Mouse (Mus musculus): ENCODE measurements around the gene Rnf31. TPM values are rescaled to one million over a fixed set of nuclear protein-coding genes. Genes with fewer than 3 reads are reported as not detected.
A peak's percentile ranks its signal among the peaks of the same experiment; 100 is the strongest.

The Rnf31 gene
- polyA plus RNA-seq, 1 experiment, result 29.9 TPM

DNA sequence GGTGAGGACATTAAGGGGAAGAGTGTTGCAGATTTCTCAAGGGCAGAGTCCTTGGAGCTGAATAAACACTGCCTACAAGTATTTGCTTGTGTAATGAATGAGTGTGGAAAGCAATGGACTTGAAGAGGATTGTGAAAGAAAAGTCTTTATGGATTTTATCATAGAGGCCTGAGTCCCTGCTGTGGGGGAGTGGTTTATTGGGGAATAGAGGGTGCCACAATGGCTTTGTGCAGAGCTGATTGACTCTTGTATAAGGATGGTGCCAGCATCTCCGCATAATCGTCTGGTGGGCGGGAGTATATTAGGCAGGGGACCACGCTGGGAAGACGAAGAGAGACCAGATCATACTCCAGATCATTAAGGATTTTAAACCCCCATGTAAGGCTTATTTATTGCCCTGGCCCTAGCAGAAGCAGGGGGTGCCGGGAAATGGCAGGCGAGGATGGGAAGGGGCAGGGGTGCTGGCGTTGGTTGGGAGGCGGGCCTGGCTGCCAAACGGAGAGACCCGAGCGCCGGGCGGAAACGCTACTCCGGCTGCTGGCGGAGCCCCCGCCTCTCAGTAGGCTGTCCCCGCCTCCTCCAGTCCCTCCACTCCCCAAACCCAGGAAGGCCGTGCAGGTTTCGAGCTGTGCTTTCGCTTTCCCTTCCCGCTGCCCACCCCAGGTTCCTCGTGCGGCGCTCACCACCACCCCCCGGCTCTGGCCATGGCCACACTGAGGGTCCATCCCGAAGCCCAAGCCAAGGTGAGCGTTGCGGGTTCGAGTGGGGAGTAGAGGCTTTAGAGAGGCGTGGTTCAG is 13.4 kb upstream of the Rnf31 start, which contains the start of gene Psme1:
TSS of gene Psme1 (plus strand) at position 253 of the 797 bp plus-strand sequence.
- peak; percentile 75 for DNase-seq (ENCODE audit: low read depth)

DNA sequence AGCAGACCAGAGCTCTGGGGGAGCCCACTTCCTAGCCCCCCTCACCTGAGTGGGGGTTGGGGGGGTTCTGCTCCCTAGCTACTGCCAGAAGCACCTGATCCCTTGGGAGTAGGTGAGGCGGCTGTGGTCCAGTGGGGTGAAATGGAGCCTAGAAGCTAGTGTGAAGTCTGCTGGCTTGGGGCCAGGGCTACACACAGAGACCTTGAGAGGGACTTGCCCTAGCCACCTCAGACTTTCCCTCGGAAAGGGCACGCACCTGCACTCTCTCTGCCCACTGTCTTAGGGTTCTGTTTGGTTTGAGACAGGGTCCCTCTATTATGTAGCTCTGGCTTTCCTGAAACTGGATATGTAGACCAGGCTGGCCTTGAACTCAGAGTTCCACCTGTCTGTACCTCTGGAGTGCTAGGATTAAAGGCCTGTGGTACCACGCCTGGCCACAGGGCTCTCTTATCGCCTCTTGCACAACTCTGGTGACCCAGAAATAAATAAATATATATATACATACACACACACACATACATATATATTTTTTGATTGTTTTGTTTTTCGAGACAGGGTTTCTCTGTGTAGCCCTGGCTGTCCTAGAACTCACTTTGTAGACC is 12.7 kb upstream of the Rnf31 start:
- no peak for DNase-seq (ENCODE audit: low read depth)

DNA sequence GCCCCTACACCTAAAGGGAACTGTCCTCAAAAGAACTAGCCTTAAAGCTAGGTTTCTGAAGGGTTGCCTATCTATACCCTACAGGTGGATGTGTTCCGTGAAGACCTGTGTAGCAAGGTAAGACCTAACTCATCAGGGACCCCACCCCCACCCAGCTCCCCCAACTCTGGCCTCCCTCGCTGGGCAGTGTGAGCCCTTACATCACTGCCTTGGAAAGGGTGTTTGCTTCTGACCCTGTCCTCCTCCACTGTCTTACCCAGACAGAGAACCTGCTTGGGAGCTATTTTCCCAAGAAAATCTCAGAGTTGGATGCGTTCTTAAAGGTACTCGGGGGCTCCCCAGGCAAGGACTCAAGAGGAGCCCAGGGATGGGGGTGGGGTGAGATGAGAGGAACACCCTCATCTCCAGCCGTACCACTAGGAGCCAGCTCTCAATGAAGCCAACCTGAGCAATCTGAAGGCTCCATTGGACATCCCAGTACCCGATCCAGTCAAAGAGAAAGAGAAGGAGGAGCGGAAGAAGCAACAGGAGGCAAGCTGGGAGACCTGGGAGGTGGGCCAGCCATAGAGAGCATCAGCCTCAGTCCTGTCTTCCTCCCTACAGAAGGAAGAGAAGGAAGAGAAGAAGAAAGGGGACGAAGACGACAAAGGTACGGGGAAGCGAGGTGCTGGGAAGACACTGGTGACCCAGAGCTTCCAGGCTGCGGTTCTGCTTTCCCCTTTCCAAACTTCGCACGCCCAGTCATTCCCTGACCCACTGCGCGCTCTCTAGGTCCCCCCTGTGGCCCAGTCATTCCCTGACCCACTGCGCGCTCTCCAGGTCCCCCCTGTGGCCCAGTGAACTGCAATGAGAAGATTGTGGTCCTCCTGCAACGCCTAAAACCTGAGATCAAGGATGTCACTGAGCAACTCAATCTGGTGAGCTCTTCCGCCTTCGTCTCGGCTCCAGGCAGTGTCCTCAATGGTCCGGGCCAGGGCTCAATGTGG is 11.7 kb upstream of the Rnf31 start:
- DNase-seq (ENCODE audit: low read depth), result no peak

DNA sequence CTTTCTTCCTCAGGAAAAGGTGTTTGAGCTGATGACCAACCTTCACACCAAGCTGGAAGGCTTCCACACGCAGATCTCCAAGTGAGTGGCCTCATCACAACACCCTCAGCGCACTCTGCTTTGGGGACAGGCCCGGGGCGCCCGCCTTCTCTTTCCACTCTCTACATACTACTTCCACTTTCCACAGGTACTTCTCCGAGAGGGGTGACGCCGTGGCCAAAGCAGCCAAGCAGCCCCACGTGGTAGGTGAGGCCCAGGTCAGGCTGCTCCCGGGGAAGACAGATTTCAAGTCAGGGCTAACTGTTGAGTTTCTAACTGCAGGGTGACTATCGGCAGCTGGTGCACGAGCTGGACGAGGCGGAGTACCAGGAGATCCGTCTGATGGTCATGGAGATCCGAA is 10.8 kb upstream of the Rnf31 start:
- DNase-seq (ENCODE audit: low read depth), result no peak

DNA sequence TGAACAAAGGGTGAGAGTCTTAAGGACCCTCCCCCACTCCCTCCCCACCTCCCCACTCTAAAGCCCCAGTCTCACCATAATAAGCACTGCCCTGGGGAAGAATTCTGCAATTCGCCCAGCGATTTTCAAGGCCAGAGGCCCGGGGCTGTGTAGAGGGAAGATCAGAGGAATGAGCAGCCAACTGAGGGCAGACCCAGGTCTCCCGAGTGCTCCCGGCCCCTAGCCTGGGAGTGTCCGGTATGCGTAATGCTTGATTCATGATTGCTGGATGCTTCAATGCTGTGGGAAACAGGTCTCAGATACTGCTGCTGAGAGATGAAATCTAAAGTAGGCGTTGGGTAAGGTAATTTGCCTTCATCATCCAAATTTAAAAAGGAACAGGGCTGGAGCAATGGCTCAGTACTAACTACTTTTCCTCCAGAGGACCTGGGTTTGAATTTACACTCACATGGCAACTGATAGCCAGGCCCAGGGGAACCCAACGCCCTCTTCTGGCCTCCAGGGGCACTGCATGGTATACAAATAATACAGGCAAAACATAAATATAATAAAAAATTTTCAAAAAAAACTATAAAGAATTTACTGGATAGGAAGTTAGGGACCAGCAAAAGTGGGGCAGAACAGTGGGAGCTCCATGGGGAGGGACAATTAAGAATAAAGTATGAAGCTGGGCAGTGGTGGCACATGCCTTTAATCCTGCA is 9.4 kb upstream of the Rnf31 start:
- DNase-seq (ENCODE audit: low read depth), result no peak

DNA sequence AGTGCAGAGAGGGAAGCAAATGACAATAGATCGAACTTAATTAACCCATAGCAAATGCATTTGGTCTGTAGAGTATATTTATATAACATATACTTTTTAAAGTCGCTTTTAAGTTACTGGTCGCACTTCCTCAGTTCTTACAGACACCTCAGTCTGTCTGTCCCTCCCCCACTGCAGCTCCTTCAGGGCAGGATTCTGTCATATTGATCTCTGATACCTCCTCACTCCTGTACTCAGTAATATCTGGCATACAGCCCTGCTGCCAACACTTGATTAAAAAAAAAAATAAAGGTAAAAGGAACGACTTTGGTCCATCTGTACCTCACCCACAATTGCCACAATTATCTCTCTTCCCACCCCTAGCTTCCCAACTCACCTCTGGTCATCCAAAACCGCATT is 7.2 kb upstream of the Rnf31 start:
- no peak for DNase-seq (ENCODE audit: low read depth)

DNA sequence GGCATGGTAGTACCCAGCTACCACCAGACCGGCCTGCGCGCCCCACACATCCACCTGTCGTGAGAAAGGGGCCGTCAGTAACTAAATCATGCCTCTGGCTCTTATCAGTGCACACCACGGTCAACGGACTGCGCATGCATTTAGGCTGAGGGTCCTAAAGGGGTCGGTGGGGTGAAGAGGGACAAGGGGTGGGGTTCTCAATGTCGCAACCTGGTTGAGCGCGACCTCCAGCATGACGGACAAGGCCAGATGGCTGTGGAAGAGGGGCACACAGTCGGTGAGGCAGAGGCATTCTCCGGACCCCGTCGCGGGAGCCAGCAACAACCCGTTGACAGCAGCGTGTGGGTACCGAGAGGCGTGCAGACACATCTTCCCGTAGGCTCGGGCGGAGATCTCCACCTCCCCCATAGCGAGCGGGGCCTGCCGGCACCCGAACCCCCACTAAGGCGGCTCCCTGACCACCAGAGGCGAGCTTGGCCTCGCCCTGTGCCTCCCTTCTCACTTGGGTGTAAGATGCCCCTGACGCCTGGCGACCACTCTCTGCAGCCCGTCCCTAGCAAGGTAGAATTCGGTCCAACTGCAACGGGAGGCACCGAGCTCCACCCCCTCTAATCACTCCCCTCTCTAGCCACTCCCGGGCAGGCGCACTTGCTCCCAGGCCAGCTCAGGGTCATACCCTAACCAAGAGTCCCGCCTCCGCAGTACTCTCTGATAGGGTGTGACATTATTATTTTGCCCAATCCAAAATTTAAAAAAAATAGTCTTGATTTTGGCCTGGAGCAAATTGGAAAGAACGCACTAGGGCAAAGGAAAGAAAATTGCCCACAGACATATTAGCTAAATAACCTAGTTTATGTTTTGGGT is 6.6 kb upstream of the Rnf31 start, which contains the start of gene Emc9:
TSS of gene Emc9 (minus strand) at position 601 of the 864 bp plus-strand sequence.
- no peak for DNase-seq (ENCODE audit: low read depth)

DNA sequence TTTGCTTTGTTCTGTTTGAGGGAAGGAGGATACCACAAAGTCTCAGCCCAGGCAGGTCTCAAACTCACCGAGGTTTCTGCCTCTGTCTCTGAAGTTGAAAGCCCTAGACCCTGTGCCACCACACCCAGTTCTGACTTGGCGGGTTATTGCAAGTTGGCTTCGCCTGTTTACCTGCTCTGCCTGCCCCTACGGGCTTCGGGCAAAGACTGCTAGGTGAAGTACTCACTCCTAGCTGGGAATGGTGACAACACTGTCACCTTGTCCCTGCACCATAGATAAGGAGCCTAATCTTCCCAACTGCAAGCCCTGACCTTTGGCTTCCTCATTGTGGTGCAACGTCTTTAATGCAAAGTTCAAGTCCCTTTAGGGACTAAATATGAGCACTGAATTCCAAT is 5.9 kb upstream of the Rnf31 start:
- no peak for DNase-seq (ENCODE audit: low read depth)

DNA sequence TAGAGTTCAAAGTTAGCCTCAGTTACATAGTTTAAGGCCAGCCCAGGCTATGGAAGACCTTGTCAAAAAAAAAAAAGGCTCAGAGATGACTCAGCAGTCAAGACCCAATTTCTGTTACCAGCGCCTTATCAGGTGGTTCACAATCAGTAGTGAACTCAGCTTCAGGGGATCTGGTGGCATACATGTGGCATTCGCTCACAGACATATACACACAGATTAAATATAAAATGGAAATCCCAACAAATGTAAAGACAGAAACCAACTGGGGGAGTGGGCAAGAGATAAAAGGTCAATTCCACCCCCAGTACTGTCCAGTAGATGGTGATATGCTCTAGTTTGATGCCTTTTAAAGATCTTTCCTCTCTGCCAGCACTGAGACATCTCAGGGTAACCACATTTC is 5.4 kb upstream of the Rnf31 start:
- DNase-seq (ENCODE audit: low read depth), result no peak

DNA sequence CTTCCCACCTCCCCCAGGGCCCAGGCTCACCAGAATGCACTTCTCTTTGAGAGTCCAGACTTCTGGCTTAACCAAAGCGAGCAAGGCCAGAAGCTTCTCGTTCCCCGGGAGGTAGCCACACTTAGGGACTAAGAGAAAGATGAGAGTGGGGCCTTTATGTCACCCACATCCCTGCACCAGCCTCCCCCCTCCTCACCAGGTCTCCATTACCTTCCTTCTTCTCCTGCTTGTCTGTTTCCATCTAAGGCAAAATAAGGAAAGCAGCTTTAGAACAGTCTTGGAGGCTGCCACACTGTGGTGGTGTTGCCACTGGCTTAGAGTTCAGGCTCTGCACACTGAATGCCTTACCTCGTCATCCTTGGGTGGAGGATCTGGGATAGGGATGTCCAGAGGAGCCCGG is 2.2 kb upstream of the Rnf31 start:
- DNase-seq (ENCODE audit: low read depth), result no peak

DNA sequence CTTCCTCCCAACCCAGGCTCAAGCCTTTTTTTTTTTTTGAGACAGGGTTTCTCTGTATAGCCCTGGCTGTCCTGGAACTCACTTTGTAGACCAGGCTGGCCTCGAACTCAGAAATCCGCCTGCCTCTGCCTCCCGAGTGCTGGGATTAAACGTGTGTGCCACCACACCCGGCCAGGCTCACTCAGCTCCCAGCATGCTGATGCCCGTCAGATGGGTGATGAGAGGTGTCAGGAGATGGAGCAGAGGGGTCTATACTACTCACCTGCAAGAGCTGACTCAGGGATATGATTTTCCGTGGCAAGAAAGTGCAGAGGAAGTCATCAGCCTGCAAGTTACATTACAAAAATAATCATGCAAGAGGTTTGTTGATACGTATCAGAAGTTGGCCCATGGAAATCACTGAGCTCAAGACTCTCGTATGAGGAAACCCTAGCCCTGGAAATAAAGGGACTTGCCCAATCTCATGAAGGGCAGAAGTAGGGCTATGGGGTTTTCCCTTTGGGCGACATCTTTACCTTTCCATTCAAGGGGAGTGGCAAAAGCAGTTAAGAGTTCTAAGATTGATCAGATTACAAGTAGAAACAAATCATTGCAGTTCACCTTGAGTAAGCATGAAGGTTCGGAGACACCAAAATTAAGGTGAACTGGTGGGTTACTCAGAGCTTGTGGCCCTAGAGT is 1.6 kb upstream of the Rnf31 start:
- DNase-seq (ENCODE audit: low read depth), result peak; percentile 56

DNA sequence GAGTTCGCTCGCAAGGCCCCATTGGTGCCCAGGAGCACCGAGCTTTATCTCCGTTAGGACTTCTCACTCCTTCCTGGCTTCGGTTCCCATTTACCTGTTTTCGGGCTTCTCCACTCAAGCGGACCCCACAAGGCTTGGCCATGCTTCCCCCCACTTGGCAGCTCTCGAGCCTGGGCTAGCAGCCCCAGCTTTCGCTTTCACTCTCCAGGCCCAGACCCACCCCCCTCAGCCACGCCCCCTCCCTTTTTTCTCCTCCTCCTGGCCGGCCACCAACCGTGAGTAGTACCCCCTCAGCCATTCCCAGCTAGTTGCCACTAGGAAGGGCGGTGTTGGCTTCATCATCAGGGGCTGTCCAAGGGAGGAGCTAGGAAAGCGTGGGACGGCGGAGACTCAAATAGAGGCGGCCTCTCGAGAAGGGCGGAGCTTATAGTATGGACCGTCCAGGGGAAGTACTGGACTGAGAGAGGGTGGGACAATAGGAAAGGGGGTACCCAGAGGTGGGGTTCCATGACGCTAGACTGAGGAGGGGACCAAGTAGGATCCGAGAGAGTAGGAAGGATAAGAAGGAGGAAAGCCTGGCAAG is 669 bp upstream of the Rnf31 start, which contains the start of gene Psme2:
TSS of gene Psme2 (minus strand) at position 366 of the 583 bp plus-strand sequence.
- peak; percentile 87 for DNase-seq (ENCODE audit: low read depth)

DNA sequence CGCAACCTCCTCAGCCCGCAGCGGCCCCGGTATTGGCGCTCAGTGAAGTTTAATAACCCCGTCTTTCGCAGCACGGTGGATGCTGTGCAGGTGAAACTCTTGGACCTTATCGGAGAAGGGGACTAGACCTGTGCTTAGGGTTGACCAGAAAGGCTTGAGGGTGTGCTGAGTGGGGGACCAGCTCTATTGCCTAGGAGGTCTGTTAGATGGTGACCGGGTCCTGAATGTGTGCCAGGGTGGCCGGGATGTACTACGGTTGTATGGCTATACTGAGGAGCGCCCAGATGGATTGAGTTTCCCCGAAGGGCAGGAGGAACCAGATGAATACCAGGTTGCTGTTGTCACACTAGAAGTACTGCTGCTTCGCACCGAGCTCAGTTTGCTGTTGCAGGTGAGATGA is 718 bp downstream of the Rnf31 start:
- no peak for DNase-seq (ENCODE audit: low read depth)

DNA sequence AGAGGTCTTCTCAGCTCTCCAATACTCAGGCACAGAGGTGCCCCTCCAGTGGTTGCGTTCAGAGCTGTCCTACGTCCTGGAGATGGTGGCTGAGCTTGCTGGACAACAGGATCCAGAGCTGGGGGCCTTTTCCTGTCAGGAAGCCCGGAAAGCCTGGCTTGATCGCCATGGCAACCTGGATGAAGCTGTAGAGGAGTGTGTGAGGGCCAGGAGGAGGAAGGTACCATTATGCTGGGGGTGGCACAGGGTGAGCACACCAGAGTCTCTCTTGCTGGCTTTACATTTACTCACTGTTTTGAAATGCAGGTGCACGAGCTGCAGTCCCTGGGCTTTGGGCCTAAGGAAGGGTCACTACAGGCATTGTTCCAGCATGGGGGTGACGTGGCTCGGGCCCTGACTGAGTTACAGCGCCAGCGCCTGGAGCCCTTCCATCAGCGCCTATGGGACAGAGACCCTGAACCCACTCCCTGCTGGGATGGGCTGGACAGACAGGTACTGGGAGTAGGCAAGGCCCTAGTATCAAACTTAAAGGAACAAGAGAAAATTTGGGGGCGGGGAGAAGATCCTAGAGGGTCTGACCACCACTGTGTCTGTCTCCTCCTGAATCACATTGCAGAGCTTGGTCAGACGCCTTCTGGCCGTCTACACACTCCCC is 4.7 kb downstream of the Rnf31 start:
- DNase-seq (ENCODE audit: low read depth), result no peak

DNA sequence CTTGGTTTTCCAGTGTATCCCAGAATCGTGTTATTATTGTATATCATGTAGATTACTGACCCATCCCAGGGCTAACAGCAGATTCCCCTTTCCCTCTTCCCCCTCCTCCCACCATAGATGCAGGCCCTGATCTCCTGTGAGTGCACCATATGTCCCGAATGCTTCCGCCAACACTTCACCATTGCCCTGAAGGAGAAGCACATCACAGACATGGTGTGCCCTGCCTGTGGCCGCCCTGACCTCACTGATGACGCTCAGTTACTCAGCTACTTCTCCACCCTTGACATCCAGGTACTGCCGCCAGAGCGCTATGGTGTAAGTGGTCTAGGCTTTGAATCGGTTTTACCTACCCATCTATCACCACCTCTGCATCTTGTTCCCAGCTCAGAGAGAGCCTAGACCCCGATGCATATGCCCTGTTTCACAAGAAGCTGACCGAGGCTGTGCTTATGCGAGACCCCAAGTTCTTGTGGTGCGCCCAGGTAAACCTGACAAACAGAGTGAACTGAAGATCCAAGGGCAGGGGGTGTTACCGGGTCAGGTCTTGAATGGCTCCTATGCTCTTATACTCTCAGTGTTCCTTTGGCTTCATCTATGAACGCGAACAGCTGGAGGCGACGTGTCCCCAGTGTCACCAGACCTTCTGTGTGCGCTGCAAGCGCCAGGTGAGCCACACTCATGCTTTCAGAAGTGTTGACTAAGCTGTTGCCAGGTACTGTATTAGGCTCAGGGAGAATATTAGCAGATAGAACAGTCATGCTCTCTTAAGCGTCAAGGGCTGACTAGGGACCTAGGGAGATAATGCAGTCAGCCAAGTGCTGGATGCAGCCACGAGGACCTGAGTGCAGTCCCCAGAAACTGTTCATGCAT is 7.2 kb downstream of the Rnf31 start:
- DNase-seq (ENCODE audit: low read depth), result no peak

DNA sequence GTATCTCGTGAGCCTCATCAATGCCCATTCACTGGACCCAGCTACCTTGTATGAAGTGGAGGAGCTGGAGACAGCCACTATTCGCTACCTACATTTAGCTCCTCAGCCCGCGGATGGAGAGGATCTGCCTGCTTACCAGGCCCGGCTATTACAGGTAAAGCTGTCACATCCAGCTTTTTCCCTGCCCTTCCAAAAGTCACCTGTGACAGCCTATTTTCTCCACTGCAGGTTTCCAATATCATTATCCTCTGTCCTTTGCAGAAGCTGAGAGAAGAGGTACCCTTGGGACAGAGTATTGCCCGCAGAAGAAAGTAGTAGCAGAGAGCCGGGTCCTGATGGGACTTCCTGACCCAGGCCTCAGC is 11.7 kb downstream of the Rnf31 start, which contains the start of gene Irf9:
TSS of gene Irf9 (plus strand) at position 301 of the 362 bp plus-strand sequence.
- DNase-seq (ENCODE audit: low read depth), result no peak

DNA sequence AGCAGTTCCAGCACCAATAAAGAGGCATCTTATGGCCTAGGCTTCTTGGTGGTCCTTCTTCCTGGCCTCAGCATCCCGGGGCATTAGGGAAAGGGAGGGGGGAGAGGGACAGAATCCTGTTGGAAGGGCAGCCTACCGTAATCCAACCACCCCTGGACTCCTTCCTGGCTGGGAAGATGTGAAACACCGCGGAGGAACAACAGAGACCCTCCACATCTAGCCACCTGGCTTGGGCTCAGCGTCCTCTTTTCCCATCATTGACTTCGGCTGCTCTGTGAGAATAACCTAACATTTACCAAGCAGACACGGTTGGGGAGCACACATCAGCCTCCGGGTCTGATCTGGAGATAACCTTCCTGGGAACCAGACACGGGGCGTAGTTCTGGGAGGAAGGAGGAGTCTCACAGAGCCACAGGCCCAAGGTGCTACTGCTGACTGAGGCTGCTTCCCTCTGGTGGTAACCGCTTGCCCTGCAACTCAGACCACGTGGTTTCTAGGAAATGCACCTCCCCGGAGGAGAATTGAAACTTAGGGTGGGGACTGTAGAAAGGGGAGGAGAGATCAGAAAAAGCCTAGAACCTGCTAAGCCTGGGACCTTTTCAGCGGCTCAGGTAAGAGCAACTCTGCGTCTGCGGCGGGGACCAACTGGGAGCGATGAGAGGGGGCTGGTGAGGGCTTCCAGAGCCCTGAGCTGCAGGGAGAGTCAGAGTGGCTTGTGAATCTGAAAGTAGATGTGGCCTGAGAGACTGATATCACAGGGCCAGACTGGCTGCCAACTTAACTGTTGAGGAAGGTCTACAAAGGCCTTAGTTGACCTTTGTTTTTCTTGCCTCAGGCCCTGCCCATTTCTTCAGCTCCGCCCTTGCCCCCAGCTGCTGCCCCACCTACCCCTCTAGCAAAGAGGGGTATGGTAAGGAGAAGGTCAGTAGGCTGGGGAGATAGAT is 12.4 kb downstream of the Rnf31 start:
- DNase-seq (ENCODE audit: low read depth), result peak; percentile 65
